Comparison of ENCODE assay signal across 8 mouse cellular contexts in the genomic region with DNA sequence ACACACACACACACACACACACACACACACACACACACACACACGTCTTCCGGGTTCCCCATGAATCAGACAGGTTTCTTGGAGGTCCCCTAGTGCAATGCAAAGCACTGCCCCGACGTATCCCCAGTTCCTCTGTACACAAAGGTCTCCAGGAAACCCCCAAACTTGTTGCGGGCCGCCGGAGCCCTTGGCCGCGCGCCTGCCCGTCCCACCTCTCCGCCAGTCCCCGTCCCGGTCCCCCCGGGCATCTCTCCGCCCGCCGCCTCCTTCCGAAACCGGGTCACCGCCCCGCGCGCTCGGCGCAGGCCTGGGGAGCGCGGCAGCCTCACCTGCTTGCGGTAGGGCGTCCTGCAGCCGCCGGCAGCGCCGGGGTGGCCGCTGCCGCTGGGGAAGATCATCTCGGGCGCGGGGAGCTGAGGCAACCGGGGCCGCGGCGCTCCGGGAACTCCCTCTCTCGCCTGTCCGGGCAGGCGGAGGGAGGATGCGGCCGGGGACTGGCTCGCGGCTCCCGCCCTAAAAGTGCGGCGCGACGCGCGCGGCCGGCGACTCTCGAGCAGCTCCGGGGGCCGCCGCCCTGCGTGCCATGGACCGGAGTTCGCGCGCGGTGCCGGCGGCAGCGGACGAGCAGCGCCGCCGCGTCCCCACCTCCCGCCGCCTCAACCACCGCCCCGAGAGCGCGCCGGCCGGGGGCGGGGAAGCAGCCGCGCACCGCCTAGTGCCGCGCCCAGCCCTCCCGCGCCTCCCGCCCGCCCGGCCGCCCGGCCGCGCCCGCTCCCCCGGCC.
DNase-seq lines count a peak whose midpoint lies in the region; ATAC-seq and TF ChIP-seq lines count a peak whose summit lies in the region.

No protein-coding gene starts in this region.

- peaks cover 57% of the 10 kb centered on the region for H3K4me1 ChIP-seq in embryonic facial prominence, embryonic 15.5 days
- peaks cover 65% of the 10 kb centered on the region for H3K4me1 ChIP-seq in heart, embryonic 12.5 days (replicated peaks)
- H3K4me1 ChIP-seq in kidney, embryonic 16.5 days (ENCODE audit: insufficient read depth, low read length): peaks cover 60% of the 10 kb centered on the region
- H3K4me1 ChIP-seq in liver, embryonic 16.5 days (ENCODE audit: control insufficient read depth, low read depth, low read length): peaks cover 37% of the 10 kb centered on the region
- H3K4me1 ChIP-seq in neural tube, embryonic 12.5 days: peaks cover 28% of the 10 kb centered on the region; the same call in 1 of the 2 replicates
- peaks cover 13% of the 10 kb centered on the region for H3K4me1 ChIP-seq in stomach, postnatal 0 days (replicated peaks; ENCODE audit: control insufficient read depth, insufficient read depth)

- peak; percentile 84 for DNase-seq in A20 (ENCODE audit: low read depth, low spot score)
- peak; percentile 44 to 46 for DNase-seq in adrenal gland, postnatal 4 days (ENCODE audit: low spot score in 2 of 2)
- DNase-seq in stomach, postnatal 0 days (ENCODE audit: low spot score): peak; percentile 83

- peak overlapping the region; percentile 74 for H3K4me2 ChIP-seq in embryonic facial prominence, embryonic 15.5 days (replicated peaks)
- peak overlapping the region; percentile 79 for H3K4me2 ChIP-seq in heart, embryonic 12.5 days
- peak overlapping the region; percentile 87 for H3K4me2 ChIP-seq in kidney, embryonic 16.5 days (replicated peaks; ENCODE audit: low read depth, low read length)
- H3K4me2 ChIP-seq in liver, embryonic 16.5 days (ENCODE audit: low read depth, low read length): peak overlapping the region; percentile 78
- H3K4me2 ChIP-seq in neural tube, embryonic 12.5 days (replicated peaks): peak overlapping the region; percentile 89
- peak overlapping the region; percentile 74 for H3K4me2 ChIP-seq in stomach, postnatal 0 days (replicated peaks; ENCODE audit: low read depth)

- TF ChIP-seq EP300 in stomach, postnatal 0 days (optimal IDR thresholded peaks at IDR 0.05): no peak

- WGBS in embryonic facial prominence, embryonic 15.5 days: under 1% methylated on average over 88 of the region's 104 CpGs
- 2% methylated on average over 101 of the region's 104 CpGs for WGBS in heart, embryonic 12.5 days
- under 1% methylated on average over 74 of the region's 104 CpGs for WGBS in kidney, embryonic 16.5 days
- WGBS in liver, embryonic 16.5 days (ENCODE audit: insufficient replicate concordance): under 1% methylated on average over 51 of the region's 104 CpGs
- under 1% methylated on average over 81 of the region's 104 CpGs for WGBS in neural tube, embryonic 12.5 days
- WGBS in stomach, postnatal 0 days: 0% methylated on average over 69 of the region's 104 CpGs

- H3K27ac ChIP-seq in embryonic facial prominence, embryonic 15.5 days (replicated peaks): peak overlapping the region; percentile 98
- H3K27ac ChIP-seq in heart, embryonic 12.5 days (ENCODE audit: poor library complexity, severe bottlenecking): peak overlapping the region; percentile 95
- H3K27ac ChIP-seq in kidney, embryonic 16.5 days (ENCODE audit: low read length): peak overlapping the region; percentile 95
- H3K27ac ChIP-seq in liver, embryonic 16.5 days (ENCODE audit: low read length): peak overlapping the region; percentile 93
- H3K27ac ChIP-seq in neural tube, embryonic 12.5 days: peak overlapping the region; percentile 32; the same call in 1 of the 2 replicates
- peak overlapping the region; percentile 99 for H3K27ac ChIP-seq in stomach, postnatal 0 days (replicated peaks)

- H3K36me3 ChIP-seq in embryonic facial prominence, embryonic 15.5 days: no peaks in the 10 kb centered on the region
- peaks cover 4% of the 10 kb centered on the region; the same call in 1 of the 2 replicates for H3K36me3 ChIP-seq in heart, embryonic 12.5 days
- peaks cover 8% of the 10 kb centered on the region; the same call in 1 of the 2 replicates for H3K36me3 ChIP-seq in kidney, embryonic 16.5 days (ENCODE audit: insufficient read depth, low read length)
- H3K36me3 ChIP-seq in liver, embryonic 16.5 days (ENCODE audit: control insufficient read depth, insufficient read depth): no peaks in the 10 kb centered on the region
- H3K36me3 ChIP-seq in neural tube, embryonic 12.5 days: no peaks in the 10 kb centered on the region
- H3K36me3 ChIP-seq in stomach, postnatal 0 days (ENCODE audit: control insufficient read depth, insufficient read depth, low read length): no peaks in the 10 kb centered on the region

- no peak for TF ChIP-seq CTCF in stomach, postnatal 0 days (IDR thresholded peaks at IDR 0.05; ENCODE audit: low read depth)

- no peaks in the 10 kb centered on the region for H3K9me3 ChIP-seq in embryonic facial prominence, embryonic 15.5 days (replicated peaks)
- H3K9me3 ChIP-seq in heart, embryonic 12.5 days (replicated peaks): no peaks in the 10 kb centered on the region
- no peaks in the 10 kb centered on the region for H3K9me3 ChIP-seq in kidney, embryonic 16.5 days (ENCODE audit: low read length)
- H3K9me3 ChIP-seq in liver, embryonic 16.5 days (replicated peaks; ENCODE audit: control insufficient read depth, low read length): no peaks in the 10 kb centered on the region
- no peaks in the 10 kb centered on the region for H3K9me3 ChIP-seq in neural tube, embryonic 12.5 days
- H3K9me3 ChIP-seq in stomach, postnatal 0 days (ENCODE audit: control insufficient read depth, low read length): no peaks in the 10 kb centered on the region

- peak overlapping the region; percentile 94 for H3K9ac ChIP-seq in embryonic facial prominence, embryonic 15.5 days
- H3K9ac ChIP-seq in heart, embryonic 12.5 days: peak overlapping the region; percentile 98
- H3K9ac ChIP-seq in kidney, embryonic 16.5 days (replicated peaks; ENCODE audit: low read length): peak overlapping the region; percentile 98
- peak overlapping the region; percentile 92 for H3K9ac ChIP-seq in liver, embryonic 16.5 days (ENCODE audit: low read depth, low read length)
- H3K9ac ChIP-seq in neural tube, embryonic 12.5 days: peak overlapping the region; percentile 93
- H3K9ac ChIP-seq in stomach, postnatal 0 days (ENCODE audit: low read length): peak overlapping the region; percentile 96

- peak overlapping the region; percentile 96 for H3K4me3 ChIP-seq in embryonic facial prominence, embryonic 15.5 days (replicated peaks)
- peak overlapping the region; percentile 100 for H3K4me3 ChIP-seq in heart, embryonic 12.5 days
- peak overlapping the region; percentile 98 for H3K4me3 ChIP-seq in kidney, embryonic 16.5 days (ENCODE audit: low read length)
- H3K4me3 ChIP-seq in liver, embryonic 16.5 days (ENCODE audit: low read depth, low read length): peak overlapping the region; percentile 85
- H3K4me3 ChIP-seq in neural tube, embryonic 12.5 days: peak overlapping the region; percentile 89
- peak overlapping the region; percentile 99 for H3K4me3 ChIP-seq in stomach, postnatal 0 days (ENCODE audit: low read depth, low read length)

- ATAC-seq in embryonic facial prominence, embryonic 15.5 days (ENCODE audit: insufficient number of reproducible peaks, low FRiP score, low TSS enrichment, low read depth): peak; percentile 91
- peak; percentile 94 for ATAC-seq in heart, embryonic 12.5 days (ENCODE audit: insufficient number of reproducible peaks, low FRiP score)
- peak; percentile 91 for ATAC-seq in kidney, embryonic 16.5 days (ENCODE audit: low FRiP score, low TSS enrichment)
- ATAC-seq in liver, embryonic 16.5 days (ENCODE audit: low read depth): peak; percentile 92
- ATAC-seq in neural tube, embryonic 12.5 days (ENCODE audit: low FRiP score, low read depth): peak; percentile 88
- peak; percentile 91 for ATAC-seq in stomach, postnatal 0 days (ENCODE audit: low FRiP score, low TSS enrichment)

- H3K27me3 ChIP-seq in embryonic facial prominence, embryonic 15.5 days: no peaks in the 10 kb centered on the region
- no peaks in the 10 kb centered on the region for H3K27me3 ChIP-seq in heart, embryonic 12.5 days (replicated peaks)
- no peaks in the 10 kb centered on the region for H3K27me3 ChIP-seq in kidney, embryonic 16.5 days (ENCODE audit: insufficient read depth, low read length)
- no peaks in the 10 kb centered on the region; the same call in 1 of the 2 replicates for H3K27me3 ChIP-seq in liver, embryonic 16.5 days (ENCODE audit: control insufficient read depth, insufficient read depth, low read depth, low read length)
- 0 out of 2 replicates have a peak, but pooled peaks cover 5% of the 10 kb centered on the region for H3K27me3 ChIP-seq in neural tube, embryonic 12.5 days (replicated peaks)
- no peaks in the 10 kb centered on the region for H3K27me3 ChIP-seq in stomach, postnatal 0 days (ENCODE audit: control insufficient read depth, insufficient read depth, low read length)

Comparison
In these comparisons a context has a peak if more than half of its experiments do, and no peak if none do; other contexts are left out.
1. Peak in every context shown above with its lines: DNase-seq, ATAC-seq, H3K4me3 ChIP-seq and H3K27ac ChIP-seq.
2. H3K27ac ChIP-seq: peak in every context shown above with its lines; median percentile 99 in stomach, postnatal 0 days; 98 in embryonic facial prominence, embryonic 15.5 days; 95 in heart, embryonic 12.5 days; 95 in kidney, embryonic 16.5 days; 93 in liver, embryonic 16.5 days; 32 in neural tube, embryonic 12.5 days.